Mouse (Mus musculus) kidney, adult 2 months (tissue): ENCODE data around the gene Ormdl2.

Experiments used
- CTCF ChIP-seq: fragments of 200-500 bp; conservative IDR thresholded peaks from 2 replicates; pipeline ENCODE4 v1.5.1; 2011; ENCODE audit warnings: low read depth, mild to moderate bottlenecking, control low read depth, low read length, moderate library complexity, mixed read lengths; ENCODE audit not compliant: insufficient read depth, insufficient read length
- POLR2A ChIP-seq: fragments of 200-500 bp; IDR thresholded peaks from one replicate; pipeline ENCODE4 v1.6.1; 2011; ENCODE audit warnings: low read depth, low read length, control low read depth

- TF ChIP-seq CTCF (peak; percentile 39), POLR2A (no peak)
Observed at GRCm38 (mm10) chr10:128773685-128774084, 47.8 kb downstream of the Ormdl2 start.
